Mouse (Mus musculus) midbrain, embryonic 12.5 days (tissue): ENCODE data around the gene Sgk2. TPM values are rescaled to one million over a fixed set of nuclear protein-coding genes. Genes with fewer than 3 reads are reported as not detected.

Experiments
- ATAC-seq: fragments of 200-750 bp; cut with Nextera tagmentation; 2 replicates; pipeline ENCODE4 v1.8.0; 2017; ENCODE audit warnings: low read depth, moderate TSS enrichment, moderate library complexity; ENCODE audit not compliant: low FRiP score
- H3K27ac ChIP-seq: fragments of 300-500 bp; sonication (generic); replicated peaks from 2 replicates; pipeline ENCODE4 v1.5.1; 2016; ENCODE audit warnings: mild to moderate bottlenecking
- H3K27me3 ChIP-seq: fragments of 300-500 bp; sonication (generic); 2 replicates; pipeline ENCODE4 v1.6.1; 2016; ENCODE audit warnings: mild to moderate bottlenecking
- H3K36me3 ChIP-seq: fragments of 300-500 bp; sonication (generic); 2 replicates; pipeline ENCODE4 v1.6.1; 2016
- H3K4me1 ChIP-seq: fragments of 300-500 bp; sonication (generic); 2 replicates; pipeline ENCODE4 v1.6.1; 2016
- H3K4me2 ChIP-seq: fragments of 300-500 bp; sonication (generic); replicated peaks from 2 replicates; pipeline ENCODE4 v1.6.1; 2016; ENCODE audit warnings: mild to moderate bottlenecking, moderate library complexity
- H3K4me3 ChIP-seq: fragments of 300-500 bp; sonication (generic); 2 replicates; pipeline ENCODE4 v1.5.1; 2016; ENCODE audit warnings: mild to moderate bottlenecking
- H3K9ac ChIP-seq: fragments of 300-500 bp; sonication (generic); replicated peaks from 2 replicates; pipeline ENCODE4 v1.6.1; 2016; ENCODE audit warnings: mild to moderate bottlenecking, moderate library complexity
- H3K9me3 ChIP-seq: fragments of 300-500 bp; sonication (generic); 2 replicates; pipeline ENCODE4 v1.6.1; 2016; ENCODE audit warnings: mild to moderate bottlenecking
- WGBS: fragments of 180-500 bp; shearing (Covaris S2); methylation state at CpG from one replicate; pipeline ENCODE4 v1.1.7; 2016; 5-methylcytosine and 5-hydroxymethylcytosine counted together
- polyA plus RNA-seq: library from polyadenylated mRNA; unstranded; fragments of >200 nt; fragmentation: Nextera tagmentation; extraction: Ambion mirVana; gene quantifications from 2 replicates; pipeline ENCODE4 v1.2.1, GENCODE M21; 2016

Gene Sgk2
- polyA plus RNA-seq, 1 experiment from 2014 or later, result not detected

- Histone ChIP-seq H3K9me3 (no peaks in the 10 kb centered on the region), H3K27ac (no peak overlapping the region)
These were observed 6.9 kb downstream of the Sgk2 start for GRCm38 (mm10) chr2:162993881-162994616.

DNA sequence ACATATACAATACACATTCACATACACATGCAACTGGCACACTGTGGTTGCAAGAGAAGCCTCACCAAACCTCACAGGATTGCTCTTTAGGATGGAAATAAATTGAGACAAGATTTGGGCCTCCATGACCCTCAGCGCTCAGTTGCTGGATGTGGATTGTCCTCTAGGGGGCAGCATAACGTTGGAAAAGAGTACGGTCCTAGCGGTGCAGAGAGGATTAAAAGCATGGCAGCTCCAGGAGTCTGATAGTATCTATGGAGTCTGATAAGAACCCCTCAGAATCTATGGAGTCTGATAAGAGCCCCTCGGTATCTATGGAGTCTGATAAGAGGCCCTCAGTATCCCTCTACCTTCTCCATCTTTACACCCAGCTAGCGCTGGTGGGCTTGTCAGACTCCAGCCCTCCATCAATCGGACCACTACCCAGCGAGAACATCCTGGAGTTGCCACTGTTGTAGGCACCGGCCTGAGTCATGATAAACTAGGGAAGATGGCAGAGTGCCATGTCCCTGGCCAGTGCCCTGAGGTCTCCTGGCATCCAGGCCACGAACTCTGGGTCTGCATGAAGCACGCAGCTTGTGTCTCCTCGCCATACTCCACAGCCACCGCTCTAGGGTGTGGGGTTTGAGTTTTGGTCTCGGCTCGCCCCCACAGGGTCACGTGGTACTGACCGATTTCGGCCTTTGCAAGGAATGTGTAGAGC lies 11.5 kb downstream of the Sgk2 start:
- peak; percentile 76 for ATAC-seq

More at GRCm38 (mm10) chr2:162993881-162994616, 6.9 kb downstream of the Sgk2 start:
- Histone ChIP-seq H3K4me2 (no peak overlapping the region), H3K36me3 (no peaks in the 10 kb centered on the region), H3K4me1 (no peaks in the 10 kb centered on the region), H3K9ac (no peak overlapping the region), H3K27me3 (peaks cover 16% of the 10 kb centered on the region; the same call in 1 of the 2 replicates), H3K4me3 (no peak overlapping the region)
- 87% methylated on average over 9 of the region's 9 CpGs for WGBS
- ATAC-seq, result no peak

GRCm38 (mm10) chr2:162999744-163000143 lies 12.6 kb downstream of the Sgk2 start:
- 0 out of 2 replicates have a peak, but pooled peaks cover 5% of the 10 kb centered on the region for H3K27me3 ChIP-seq
- H3K9ac ChIP-seq, result no peak overlapping the region
- no peak overlapping the region for H3K4me2 ChIP-seq
- H3K36me3 ChIP-seq, result no peaks in the 10 kb centered on the region
- WGBS, result 44% methylated on average over 3 of the region's 3 CpGs
- no peaks in the 10 kb centered on the region for H3K4me1 ChIP-seq
- no peaks in the 10 kb centered on the region for H3K9me3 ChIP-seq
- no peak for ATAC-seq
- no peak overlapping the region for H3K4me3 ChIP-seq
- H3K27ac ChIP-seq, result no peak overlapping the region

More for the DNA sequence above, 11.5 kb downstream of the Sgk2 start:
- WGBS, result 31% methylated on average over 18 of the region's 18 CpGs
- H3K9me3 ChIP-seq, result no peaks in the 10 kb centered on the region
- H3K27me3 ChIP-seq, result 0 out of 2 replicates have a peak, but pooled peaks cover 5% of the 10 kb centered on the region
- H3K36me3 ChIP-seq, result no peaks in the 10 kb centered on the region
- H3K9ac ChIP-seq, result no peak overlapping the region
- H3K4me2 ChIP-seq, result peak overlapping the region; percentile 44
- no peak overlapping the region for H3K27ac ChIP-seq
- H3K4me3 ChIP-seq, result peak overlapping the region; percentile 19
- H3K4me1 ChIP-seq, result no peaks in the 10 kb centered on the region

DNA sequence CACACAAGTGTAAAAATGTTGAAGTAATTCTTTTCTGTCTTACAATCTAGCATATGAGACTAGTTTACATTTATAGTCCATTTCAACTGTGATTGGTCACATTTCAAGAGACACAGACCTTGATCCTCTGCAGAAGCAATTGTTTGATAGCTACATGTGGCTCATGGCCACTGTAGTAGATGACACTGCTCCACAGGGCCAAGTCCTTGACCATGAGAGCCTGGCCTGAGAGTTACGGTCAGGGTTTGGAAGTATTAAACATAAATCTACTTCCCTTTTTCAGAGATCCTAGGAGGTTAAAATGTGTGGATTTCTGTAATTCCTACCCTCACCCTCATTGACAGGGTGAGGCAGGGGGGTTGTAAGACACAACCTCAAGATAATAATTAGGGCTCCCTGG lies 13.9 kb downstream of the Sgk2 start:
- H3K36me3 ChIP-seq, result no peaks in the 10 kb centered on the region
- no peak overlapping the region for H3K27ac ChIP-seq
- H3K9me3 ChIP-seq, result no peaks in the 10 kb centered on the region
- no peak for ATAC-seq
- 0 out of 2 replicates have a peak, but pooled peaks cover 5% of the 10 kb centered on the region for H3K27me3 ChIP-seq
- H3K9ac ChIP-seq, result no peak overlapping the region
- H3K4me1 ChIP-seq, result no peaks in the 10 kb centered on the region
- H3K4me3 ChIP-seq, result no peak overlapping the region
- H3K4me2 ChIP-seq, result no peak overlapping the region
- WGBS, result 92% methylated on average over 1 of the region's 1 CpGs

- no peaks in the 10 kb centered on the region for H3K4me1 ChIP-seq
- no peaks in the 10 kb centered on the region for H3K9me3 ChIP-seq
- WGBS, result 84% methylated on average over 4 of the region's 4 CpGs
- peaks cover 4% of the 10 kb centered on the region; the same call in 1 of the 2 replicates for H3K27me3 ChIP-seq
- ATAC-seq, result no peak
- H3K36me3 ChIP-seq, result no peaks in the 10 kb centered on the region
- no peak overlapping the region for H3K4me3 ChIP-seq
- H3K9ac ChIP-seq, result no peak overlapping the region
- H3K27ac ChIP-seq, result no peak overlapping the region
- H3K4me2 ChIP-seq, result no peak overlapping the region
These were observed 20.2 kb downstream of the Sgk2 start for GRCm38 (mm10) chr2:163007299-163007698.

DNA sequence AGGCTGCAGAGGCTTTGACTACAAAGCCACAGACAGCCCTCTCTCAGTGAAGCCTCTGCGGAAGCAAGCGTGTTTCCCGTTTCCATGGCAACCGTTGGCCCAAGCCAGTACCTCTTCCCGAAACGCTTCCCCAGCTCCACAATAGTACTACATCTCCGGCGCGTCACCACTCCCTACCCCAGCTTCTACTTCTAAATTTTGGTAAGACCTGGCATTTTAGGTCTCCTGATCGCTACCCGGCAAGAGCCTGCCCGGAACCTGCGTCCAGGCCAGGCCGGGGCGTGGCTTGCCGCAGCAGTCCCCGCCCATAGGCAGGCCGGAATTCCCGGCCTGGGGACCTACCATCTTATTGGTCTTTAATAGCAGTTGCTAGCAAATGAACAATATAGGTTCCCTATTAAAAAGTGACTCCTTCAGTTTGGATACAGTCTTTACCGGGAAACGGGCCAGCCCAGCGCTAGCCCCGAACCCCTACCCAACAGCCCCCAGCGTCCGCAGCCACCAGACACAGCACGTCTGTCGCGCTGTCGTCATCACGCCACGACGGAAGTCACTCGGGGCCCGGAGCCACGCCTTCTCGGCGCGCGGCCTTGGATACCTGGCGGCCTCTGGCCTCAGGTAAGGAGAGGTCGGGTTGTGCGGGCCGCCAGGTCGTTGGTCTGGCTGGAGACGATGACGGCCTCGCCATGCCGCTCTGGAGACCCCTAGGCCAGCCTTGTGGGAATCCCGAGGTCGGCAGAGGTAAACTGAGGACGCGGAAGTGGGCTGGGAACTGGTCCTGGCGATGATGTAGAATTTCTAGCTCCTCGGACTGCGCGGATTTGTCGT lies 30.0 kb downstream of the Sgk2 start, which contains the start of gene Ift52:
Gene Ift52, plus strand, starts transcription at position 439 of the 828 bp plus-strand sequence.
- WGBS, result under 1% methylated on average over 57 of the region's 57 CpGs

DNA sequence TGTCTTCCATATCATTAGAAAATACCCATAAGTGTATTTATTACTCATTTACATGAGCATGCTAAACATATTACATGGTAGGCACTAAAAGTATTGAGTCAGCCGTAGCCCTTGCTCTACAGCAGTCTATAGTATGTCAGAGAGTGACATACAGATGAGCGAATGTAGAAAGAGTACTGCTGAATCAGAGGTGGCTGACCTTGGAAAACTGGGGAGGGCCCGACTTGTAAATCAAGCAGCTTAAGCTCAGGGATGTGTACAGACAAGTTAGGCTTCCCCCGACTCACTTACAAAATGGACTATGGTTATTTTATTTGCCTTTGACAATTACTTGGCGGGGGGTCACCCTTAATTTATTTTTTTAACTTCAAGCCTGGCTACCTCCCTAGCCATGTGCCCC lies 44.2 kb downstream of the Sgk2 start:
- Histone ChIP-seq H3K36me3 (peaks cover 87% of the 10 kb centered on the region), H3K27me3 (no peaks in the 10 kb centered on the region), H3K4me1 (no peaks in the 10 kb centered on the region), H3K27ac (no peak overlapping the region), H3K4me2 (no peak overlapping the region), H3K4me3 (no peak overlapping the region), H3K9ac (no peak overlapping the region), H3K9me3 (no peaks in the 10 kb centered on the region)
- no peak for ATAC-seq
- WGBS, result 92% methylated on average over 5 of the region's 5 CpGs

More for the DNA sequence above, 30.0 kb downstream of the Sgk2 start, which contains the start of gene Ift52:
- ATAC-seq, result peak; percentile 96
- Histone ChIP-seq H3K9ac (peak within 1 kb of the TSS; percentile 78), H3K27ac (peak within 1 kb of the TSS; percentile 64), H3K4me2 (peak within 1 kb of the TSS; percentile 63), H3K4me3 (peak within 1 kb of the TSS; percentile 91), H3K4me1 (peaks cover 11% of the 10 kb centered on the region), H3K36me3 (no peaks in the 10 kb centered on the region), H3K27me3 (no peaks in the 10 kb centered on the region), H3K9me3 (no peaks in the 10 kb centered on the region)

DNA sequence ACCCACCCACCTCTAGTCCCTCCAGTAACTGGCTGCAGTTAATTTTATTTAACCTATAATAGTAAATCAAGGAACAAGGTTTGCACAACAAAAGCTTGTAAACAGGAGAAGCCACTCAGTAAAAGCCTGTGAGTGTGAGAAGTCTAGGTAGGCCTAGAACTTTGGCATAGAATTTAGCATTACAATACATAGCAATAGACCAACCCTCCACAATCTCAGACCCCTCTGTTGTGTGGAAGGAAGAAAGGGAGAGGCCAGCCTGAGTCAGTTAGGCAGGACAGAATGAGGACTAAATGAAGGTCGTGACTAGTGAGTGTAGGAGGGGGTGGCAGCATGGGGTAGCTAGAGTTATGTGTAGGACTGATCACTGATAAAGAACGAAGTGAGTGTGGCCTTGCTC lies 44.6 kb downstream of the Sgk2 start:
- H3K4me1 ChIP-seq, result no peaks in the 10 kb centered on the region
- ATAC-seq, result no peak
- WGBS, result 67% methylated on average over 2 of the region's 2 CpGs
- H3K4me2 ChIP-seq, result no peak overlapping the region
- peaks cover 87% of the 10 kb centered on the region for H3K36me3 ChIP-seq
- H3K27me3 ChIP-seq, result no peaks in the 10 kb centered on the region
- H3K9me3 ChIP-seq, result no peaks in the 10 kb centered on the region
- H3K27ac ChIP-seq, result no peak overlapping the region
- H3K4me3 ChIP-seq, result no peak overlapping the region
- H3K9ac ChIP-seq, result no peak overlapping the region

GRCm38 (mm10) chr2:163032622-163033021 lies 45.5 kb downstream of the Sgk2 start:
- H3K4me3 ChIP-seq, result no peak overlapping the region
- no peaks in the 10 kb centered on the region for H3K4me1 ChIP-seq
- no peak overlapping the region for H3K27ac ChIP-seq
- no peak overlapping the region for H3K9ac ChIP-seq
- H3K27me3 ChIP-seq, result no peaks in the 10 kb centered on the region
- WGBS, result 35% methylated on average over 4 of the region's 4 CpGs
- no peak overlapping the region for H3K4me2 ChIP-seq
- no peaks in the 10 kb centered on the region for H3K9me3 ChIP-seq
- peaks cover 87% of the 10 kb centered on the region for H3K36me3 ChIP-seq
- no peak for ATAC-seq

DNA sequence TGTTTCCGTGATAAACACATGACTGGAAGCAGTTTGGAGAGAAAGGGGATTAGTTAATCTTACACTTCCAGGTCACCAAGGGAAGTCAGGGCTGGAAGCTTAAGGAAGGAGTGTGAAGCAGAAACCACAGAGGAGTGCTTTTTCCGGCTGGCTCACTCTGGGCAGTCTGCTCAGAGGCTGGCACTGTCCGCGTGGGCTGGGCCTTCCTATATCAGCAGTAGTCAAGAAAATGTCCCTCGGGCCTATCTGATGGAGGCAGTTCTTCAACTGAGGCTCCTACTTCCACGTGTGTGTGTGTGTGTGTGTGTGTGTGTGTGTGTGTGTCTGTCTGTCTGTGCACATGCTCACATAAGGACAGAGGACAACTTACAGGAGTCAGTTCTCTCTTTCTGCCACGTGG lies 52.8 kb downstream of the Sgk2 start:
- Histone ChIP-seq H3K4me3 (no peak overlapping the region), H3K4me1 (no peaks in the 10 kb centered on the region), H3K9me3 (no peaks in the 10 kb centered on the region), H3K27ac (no peak overlapping the region), H3K4me2 (no peak overlapping the region), H3K27me3 (no peaks in the 10 kb centered on the region), H3K9ac (no peak overlapping the region), H3K36me3 (peaks cover 86% of the 10 kb centered on the region)
- no peak for ATAC-seq
- 92% methylated on average over 7 of the region's 7 CpGs for WGBS

DNA sequence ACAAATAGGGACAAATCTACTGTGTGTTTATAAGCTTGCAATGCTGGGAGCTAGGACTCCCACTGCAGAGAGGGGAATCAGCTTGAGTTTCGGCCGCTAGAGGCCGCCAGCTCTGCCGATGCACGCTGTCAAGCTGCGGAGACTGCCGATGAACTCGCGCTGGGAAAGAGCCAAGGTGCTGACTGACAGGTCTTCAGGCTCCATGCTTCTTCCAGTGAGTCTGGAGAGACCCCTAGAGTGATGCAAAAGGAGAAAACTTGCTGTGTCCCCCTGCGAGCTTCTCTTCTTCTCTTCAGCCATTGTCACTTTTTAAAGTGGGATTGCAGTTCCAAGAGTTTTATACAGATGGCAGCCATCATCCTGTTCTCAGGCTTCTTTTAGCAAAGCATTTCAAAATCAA lies 61.0 kb downstream of the Sgk2 start:
- peaks cover 39% of the 10 kb centered on the region for H3K36me3 ChIP-seq
- 6% methylated on average over 10 of the region's 10 CpGs for WGBS
- H3K4me3 ChIP-seq, result no peak overlapping the region

More for the DNA sequence above, 61.0 kb downstream of the Sgk2 start:
- H3K9me3 ChIP-seq, result no peaks in the 10 kb centered on the region
- ATAC-seq, result no peak
- H3K27me3 ChIP-seq, result no peaks in the 10 kb centered on the region
- H3K27ac ChIP-seq, result no peak overlapping the region
- H3K9ac ChIP-seq, result no peak overlapping the region
- H3K4me1 ChIP-seq, result no peaks in the 10 kb centered on the region
- 0 out of 2 replicates have a peak overlapping the region, but pooled peaks have one; percentile 30 for H3K4me2 ChIP-seq
